32 mouse cellular contexts compared by ENCODE assay signal in the genomic region with DNA sequence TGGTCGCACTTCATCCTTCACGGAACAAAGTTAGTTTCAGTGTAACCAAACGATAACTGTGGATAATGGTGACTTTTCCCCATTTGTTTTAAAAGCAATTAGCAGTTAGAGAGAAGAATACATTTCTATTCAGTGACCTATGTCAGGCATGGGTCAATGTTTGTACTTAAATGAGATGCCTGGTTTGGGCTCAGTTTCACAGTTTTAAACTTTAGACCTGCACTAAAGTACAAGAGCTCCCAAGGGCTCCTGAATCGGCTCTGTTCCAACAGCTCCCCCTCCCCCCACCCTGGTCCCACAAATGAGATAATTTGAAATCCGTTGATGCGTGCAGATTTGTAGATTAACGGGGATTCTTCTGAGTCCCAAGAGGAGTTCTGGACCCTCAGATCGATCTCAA. TPM values are rescaled to one million over a fixed set of nuclear protein-coding genes. Genes with fewer than 3 reads are reported as not detected.
DNase-seq lines count a peak whose midpoint lies in the region; ATAC-seq and TF ChIP-seq lines count a peak whose summit lies in the region.
"Had no signal": no experiment of that assay in that cellular context is flagged by ENCODE, and none has a peak within 500 bp of the region (broad histone marks: within the 10 kb centered on the region; RNA-seq: fewer than 3 reads in every experiment).

No protein-coding gene starts in this region.

- no peak overlapping the region for H3K9ac ChIP-seq in kidney, embryonic 14.5 days (ENCODE audit: low read depth, low read length)
- H3K9ac ChIP-seq in liver, adult 2 months (ENCODE audit: low read depth, low read length) = no peak overlapping the region
- no peak overlapping the region for H3K9ac ChIP-seq in midbrain, embryonic 14.5 days (replicated peaks; ENCODE audit: low read length)
- H3K9ac ChIP-seq: embryonic facial prominence, embryonic 12.5 days; embryonic facial prominence, embryonic 15.5 days; forebrain, postnatal 0 days; heart, embryonic 12.5 days; heart, embryonic 15.5 days; hindbrain, embryonic 15.5 days had no signal

- no peak overlapping the region for H3K27ac ChIP-seq in kidney, adult 2 months (ENCODE audit: insufficient read depth, low read depth, low read length)
- no peak overlapping the region for H3K27ac ChIP-seq in kidney, embryonic 14.5 days (ENCODE audit: low read depth, low read length)
- H3K27ac ChIP-seq in liver, adult 2 months (replicated peaks; ENCODE audit: insufficient read depth, low read depth, low read length) = no peak overlapping the region
- peak overlapping the region; percentile 10; the same call in 1 of the 2 replicates for H3K27ac ChIP-seq in midbrain, embryonic 10.5 days (replicated peaks)
- H3K27ac ChIP-seq in midbrain, embryonic 14.5 days (replicated peaks; ENCODE audit: low read depth, low read length) = no peak overlapping the region
- H3K27ac ChIP-seq: embryonic facial prominence, embryonic 12.5 days; embryonic facial prominence, embryonic 15.5 days; heart, embryonic 15.5 days; hindbrain, embryonic 15.5 days had no signal

- no peak for TF ChIP-seq POLR2A in kidney, adult 2 months (IDR thresholded peaks at IDR 0.05; ENCODE audit: low read depth, low read length)
- TF ChIP-seq POLR2A in liver, adult 2 months (IDR thresholded peaks at IDR 0.05; ENCODE audit: extremely low read depth, insufficient read depth, low read length) = no peak

- no peak overlapping the region for H3K4me3 ChIP-seq in kidney, adult 2 months (ENCODE audit: insufficient read depth, low read depth, low read length)
- no peak overlapping the region for H3K4me3 ChIP-seq in kidney, embryonic 14.5 days (ENCODE audit: low read length)
- no peak overlapping the region for H3K4me3 ChIP-seq in liver, adult 2 months (ENCODE audit: insufficient read depth, low read depth, low read length)
- no peak overlapping the region for H3K4me3 ChIP-seq in midbrain, embryonic 10.5 days
- no peak overlapping the region for H3K4me3 ChIP-seq in midbrain, embryonic 14.5 days (replicated peaks; ENCODE audit: low read depth, low read length)
- H3K4me3 ChIP-seq: embryonic facial prominence, embryonic 12.5 days; embryonic facial prominence, embryonic 15.5 days; heart, embryonic 12.5 days; heart, embryonic 15.5 days; hindbrain, embryonic 15.5 days had no signal

- ATAC-seq in kidney, embryonic 14.5 days (ENCODE audit: low FRiP score, low TSS enrichment) = no peak
- ATAC-seq in midbrain, embryonic 14.5 days (ENCODE audit: low FRiP score, low TSS enrichment) = no peak
- ATAC-seq: CD4-positive, CD25-positive, alpha-beta regulatory T cell, adult 4 months; forebrain, embryonic 14.5 days; forebrain, postnatal 0 days had no signal

- H3K4me2 ChIP-seq in kidney, embryonic 14.5 days (replicated peaks; ENCODE audit: low read depth, low read length) = no peak overlapping the region
- H3K4me2 ChIP-seq in midbrain, embryonic 14.5 days (ENCODE audit: low read length) = no peak overlapping the region
- H3K4me2 ChIP-seq: embryonic facial prominence, embryonic 12.5 days; embryonic facial prominence, embryonic 15.5 days; heart, embryonic 12.5 days; heart, embryonic 15.5 days; hindbrain, embryonic 15.5 days had no signal

- no peak for TF ChIP-seq CTCF in kidney, adult 2 months (conservative IDR thresholded peaks at IDR 0.05; ENCODE audit: insufficient read depth, insufficient read length, low read depth, low read length)
- TF ChIP-seq CTCF in liver, adult 2 months (IDR thresholded peaks at IDR 0.05; ENCODE audit: low read depth, low read length) = no peak

- H3K4me1 ChIP-seq in kidney, adult 2 months (ENCODE audit: control insufficient read depth, insufficient read depth, low read length) = peaks cover 6% of the 10 kb centered on the region; the same call in 1 of the 2 replicates
- no peaks in the 10 kb centered on the region for H3K4me1 ChIP-seq in kidney, embryonic 14.5 days (ENCODE audit: control insufficient read depth, insufficient read depth, low read length)
- H3K4me1 ChIP-seq in liver, adult 2 months (ENCODE audit: control insufficient read depth, insufficient read depth, low read length) = peaks cover 7% of the 10 kb centered on the region
- H3K4me1 ChIP-seq in midbrain, embryonic 10.5 days = peaks cover 30% of the 10 kb centered on the region
- 0 out of 2 replicates have a peak, but pooled peaks cover 3% of the 10 kb centered on the region for H3K4me1 ChIP-seq in midbrain, embryonic 14.5 days (ENCODE audit: control insufficient read depth, insufficient read depth, low read length)
- H3K4me1 ChIP-seq: embryonic facial prominence, embryonic 12.5 days; embryonic facial prominence, embryonic 15.5 days; heart, embryonic 12.5 days; heart, embryonic 15.5 days had no signal

- no peaks in the 10 kb centered on the region for H3K9me3 ChIP-seq in kidney, embryonic 14.5 days (ENCODE audit: control insufficient read depth, low read length)
- no peaks in the 10 kb centered on the region for H3K9me3 ChIP-seq in midbrain, embryonic 10.5 days (replicated peaks)
- no peaks in the 10 kb centered on the region for H3K9me3 ChIP-seq in midbrain, embryonic 14.5 days (ENCODE audit: control insufficient read depth, low read length)
- H3K9me3 ChIP-seq: embryonic facial prominence, embryonic 12.5 days; embryonic facial prominence, embryonic 15.5 days; heart, embryonic 12.5 days; heart, embryonic 15.5 days; hindbrain, embryonic 15.5 days had no signal

- H3K27me3 ChIP-seq in kidney, adult 2 months (replicated peaks; ENCODE audit: control insufficient read depth, insufficient read depth, low read length) = no peaks in the 10 kb centered on the region
- no peaks in the 10 kb centered on the region for H3K27me3 ChIP-seq in kidney, embryonic 14.5 days (ENCODE audit: control insufficient read depth, insufficient read depth, low read length)
- H3K27me3 ChIP-seq in liver, adult 2 months (ENCODE audit: control insufficient read depth, insufficient read depth, low read length) = no peaks in the 10 kb centered on the region
- no peaks in the 10 kb centered on the region for H3K27me3 ChIP-seq in midbrain, embryonic 10.5 days (ENCODE audit: low read depth, poor library complexity, severe bottlenecking)
- H3K27me3 ChIP-seq in midbrain, embryonic 14.5 days (ENCODE audit: control insufficient read depth, insufficient read depth, low read length) = no peaks in the 10 kb centered on the region
- H3K27me3 ChIP-seq: embryonic facial prominence, embryonic 12.5 days; embryonic facial prominence, embryonic 15.5 days; heart, embryonic 15.5 days; hindbrain, embryonic 15.5 days had no signal

- 35% methylated on average over 8 of the region's 8 CpGs for WGBS in kidney, adult 2 months
- WGBS in kidney, embryonic 14.5 days = 50% methylated on average over 8 of the region's 8 CpGs
- 45% methylated on average over 8 of the region's 8 CpGs for WGBS in liver, adult 2 months
- 69% methylated on average over 8 of the region's 8 CpGs for WGBS in midbrain, embryonic 10.5 days
- 65% methylated on average over 8 of the region's 8 CpGs for WGBS in midbrain, embryonic 14.5 days

- H3K79me2 ChIP-seq in liver, adult 2 months (ENCODE audit: control insufficient read depth, insufficient read depth, low read length) = no peaks in the 10 kb centered on the region

- peak; percentile 73 for DNase-seq in kidney, adult 2 months
- DNase-seq in liver, adult 2 months (ENCODE audit: extremely low read depth, low read depth, low spot score) = peak; percentile 73
- DNase-seq in liver = no peak
- no peak for DNase-seq in midbrain, embryonic 10.5 days (ENCODE audit: low spot score)
- no peak for DNase-seq in midbrain, embryonic 14.5 days
- DNase-seq: adrenal gland, adult 2 months; adrenal gland, postnatal 14 days; cerebellum, adult 11 months; cerebellum, adult 2 months; cerebellum, adult 9-11 months; cerebellum, postnatal 25 days; forebrain, postnatal 0 days; gastrocnemius, postnatal 25 days; heart, adult 18-20 months; heart, postnatal 10 days; heart, postnatal 36 days had no signal

- no peaks in the 10 kb centered on the region for H3K36me3 ChIP-seq in kidney, adult 2 months (ENCODE audit: control insufficient read depth, insufficient read depth, low read length)
- no peaks in the 10 kb centered on the region for H3K36me3 ChIP-seq in kidney, embryonic 14.5 days (ENCODE audit: control insufficient read depth, insufficient read depth, low read length)
- no peaks in the 10 kb centered on the region for H3K36me3 ChIP-seq in liver, adult 2 months (ENCODE audit: control insufficient read depth, insufficient read depth, low read length)
- H3K36me3 ChIP-seq in midbrain, embryonic 10.5 days = no peaks in the 10 kb centered on the region
- H3K36me3 ChIP-seq in midbrain, embryonic 14.5 days (ENCODE audit: control insufficient read depth, insufficient read depth, low read length) = no peaks in the 10 kb centered on the region
- H3K36me3 ChIP-seq: embryonic facial prominence, embryonic 12.5 days; embryonic facial prominence, embryonic 15.5 days; heart, embryonic 12.5 days; heart, embryonic 15.5 days; hindbrain, embryonic 15.5 days had no signal

RNA-seq across cellular contexts. Expression of a gene that starts 5.9 kb away (rescaled TPM):
- 0.86 and 0.99 TPM in 2 replicates for polyA plus RNA-seq in kidney, adult 2 months (2012; rRNA removed)
- not detected in 2 replicates for polyA plus RNA-seq in kidney, embryonic 14.5 days (2014; fragmentation: Nextera tagmentation; extraction: Ambion mirVana)
- total RNA-seq in liver, adult 2 months (2014; rRNA removed) = not detected in 2 replicates
- not detected in 2 replicates for polyA plus RNA-seq in liver, adult 2 months (2012; rRNA removed)
- not detected in 2 replicates for polyA plus RNA-seq in midbrain, embryonic 10.5 days (2016; fragmentation: Nextera tagmentation; extraction: Ambion mirVana)
- polyA plus RNA-seq in midbrain, embryonic 14.5 days (2014; fragmentation: Nextera tagmentation; extraction: Ambion mirVana) = not detected in 2 replicates
- total RNA-seq: adrenal gland, adult 2 months; adrenal gland, postnatal 14 days; adrenal gland, postnatal 4 days; common myeloid progenitor, adult 5-6 weeks; forebrain, postnatal 0 days; gastrocnemius, adult 8-10 months; gastrocnemius, postnatal 25 days; heart, adult 18-20 months; heart, postnatal 10 days; heart, postnatal 36 days; MEL had no signal
- polyA plus RNA-seq: adrenal gland, adult 2 months; C2C12; CD4-positive, CD25-positive, alpha-beta regulatory T cell, adult 4 months; forebrain, embryonic 11.5 days; forebrain, postnatal 0 days; gonadal fat pad, adult 2 months; heart, embryonic 12.5 days; heart, embryonic 15.5 days; hindbrain, embryonic 11.5 days had no signal

RNA-seq across cellular contexts. Expression of a gene that starts 13.0 kb away (rescaled TPM):
- 45.0 and 61.3 TPM in 2 replicates for polyA plus RNA-seq in kidney, adult 2 months (2012; rRNA removed)
- polyA plus RNA-seq in kidney, embryonic 14.5 days (2014; fragmentation: Nextera tagmentation; extraction: Ambion mirVana) = 195 and 380 TPM in 2 replicates
- total RNA-seq in liver, adult 2 months (2014; rRNA removed) = 53.5 and 57.1 TPM in 2 replicates
- polyA plus RNA-seq in liver, adult 2 months (2012; rRNA removed) = 40.4 and 42.7 TPM in 2 replicates
- 449 and 476 TPM in 2 replicates for polyA plus RNA-seq in midbrain, embryonic 10.5 days (2016; fragmentation: Nextera tagmentation; extraction: Ambion mirVana)
- 124 and 168 TPM in 2 replicates for polyA plus RNA-seq in midbrain, embryonic 14.5 days (2014; fragmentation: Nextera tagmentation; extraction: Ambion mirVana)

RNA-seq across cellular contexts. Expression of a gene that starts 34.7 kb away (rescaled TPM):
- polyA plus RNA-seq in kidney, adult 2 months (2012; rRNA removed) = 140 and 154 TPM in 2 replicates
- polyA plus RNA-seq in kidney, embryonic 14.5 days (2014; fragmentation: Nextera tagmentation; extraction: Ambion mirVana) = 2.1 and 2.7 TPM in 2 replicates
- 236 and 490 TPM in 2 replicates for total RNA-seq in liver, adult 2 months (2014; rRNA removed)
- 782 and 968 TPM in 2 replicates for polyA plus RNA-seq in liver, adult 2 months (2012; rRNA removed)
- 0.94 and 1.9 TPM in 2 replicates for polyA plus RNA-seq in midbrain, embryonic 10.5 days (2016; fragmentation: Nextera tagmentation; extraction: Ambion mirVana)
- polyA plus RNA-seq in midbrain, embryonic 14.5 days (2014; fragmentation: Nextera tagmentation; extraction: Ambion mirVana) = 4.9 and 5.5 TPM in 2 replicates

Comparison
In these comparisons a context has a peak if more than half of its experiments do, and no peak if none do; other contexts are left out.
1. DNase-seq: peak in kidney, adult 2 months (single experiment) and liver, adult 2 months (single experiment); none in liver (single experiment), midbrain, embryonic 10.5 days (single experiment) and midbrain, embryonic 14.5 days (single experiment).
2. RNA of a gene that starts 34.7 kb away (polyA plus RNA-seq): 782 to 968 TPM in liver, adult 2 months and 140 to 154 TPM in kidney, adult 2 months; 4.9 to 5.5 TPM in midbrain, embryonic 14.5 days, 2.1 to 2.7 TPM in kidney, embryonic 14.5 days and 0.94 to 1.9 TPM in midbrain, embryonic 10.5 days; every median in the first group is over 10 times any median in the second.